Mouse (Mus musculus): ENCODE measurements around the gene Trim71.

Trim71 gene

DNA sequence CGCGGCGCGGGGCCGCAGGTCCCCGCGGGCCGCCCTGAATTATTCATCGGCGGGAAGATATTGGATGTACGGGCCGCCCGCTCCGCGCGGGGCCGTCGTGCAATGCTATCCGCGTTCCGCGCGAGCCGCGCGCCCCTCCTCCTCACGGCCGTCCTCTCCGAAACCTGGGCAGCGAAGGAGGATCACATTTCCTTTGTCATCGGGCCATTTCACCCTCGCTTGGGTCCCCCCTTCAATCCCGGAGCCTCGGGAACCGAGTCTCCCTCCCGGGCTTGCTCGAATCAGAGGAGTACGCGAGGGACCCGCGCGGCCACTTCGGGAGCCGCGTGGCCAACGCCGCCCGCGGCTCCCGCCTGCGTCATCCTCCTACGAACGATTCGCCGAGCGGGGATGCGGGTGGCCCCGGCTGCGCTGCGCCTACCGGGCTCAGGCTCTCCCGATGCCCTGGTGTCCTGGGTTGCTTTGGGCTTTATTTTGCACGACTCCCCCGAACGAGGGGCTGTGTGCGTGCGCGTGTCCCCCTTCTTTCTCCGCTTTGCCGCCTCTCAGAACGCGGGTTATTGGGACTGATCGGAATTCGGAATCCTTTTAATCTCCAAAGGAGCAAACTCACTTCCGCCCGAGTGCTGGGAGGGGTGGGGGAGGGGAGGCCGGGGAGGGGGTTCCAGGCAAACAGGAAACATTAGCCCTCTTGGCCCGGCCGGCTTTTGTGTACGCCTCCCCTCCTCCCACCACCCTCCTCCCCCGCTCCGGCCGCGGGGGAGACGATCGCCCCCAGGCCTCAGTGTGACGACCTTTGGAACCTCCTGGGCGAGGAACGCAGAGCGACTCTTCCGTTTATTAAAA lies at the start of gene Trim71:
TSS of gene Trim71 (minus strand) at position 609 of the 846 bp plus-strand sequence.
- peak; percentile 58 to 72 for DNase-seq

DNA sequence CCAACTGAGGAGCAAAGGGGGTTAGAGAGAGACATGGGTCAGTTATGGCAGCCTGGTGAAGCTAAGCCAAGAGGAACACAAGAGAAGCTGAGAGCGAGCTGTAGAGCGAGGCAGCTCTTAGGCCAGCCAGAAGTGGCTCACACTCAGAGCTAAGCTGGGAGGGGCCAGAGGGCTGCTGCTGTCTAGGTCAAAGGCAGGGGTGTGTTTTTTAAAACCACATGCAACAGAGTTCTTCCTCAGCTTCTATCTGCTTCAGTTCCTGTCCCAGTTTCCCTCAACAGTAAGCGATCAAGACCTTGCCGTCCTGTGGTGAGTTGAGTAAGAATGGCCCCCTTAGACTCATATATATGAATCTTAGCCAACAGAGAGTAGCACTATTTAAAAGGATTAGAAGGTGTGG lies 48.9 kb upstream of the Trim71 start:
- no peak for DNase-seq

DNA sequence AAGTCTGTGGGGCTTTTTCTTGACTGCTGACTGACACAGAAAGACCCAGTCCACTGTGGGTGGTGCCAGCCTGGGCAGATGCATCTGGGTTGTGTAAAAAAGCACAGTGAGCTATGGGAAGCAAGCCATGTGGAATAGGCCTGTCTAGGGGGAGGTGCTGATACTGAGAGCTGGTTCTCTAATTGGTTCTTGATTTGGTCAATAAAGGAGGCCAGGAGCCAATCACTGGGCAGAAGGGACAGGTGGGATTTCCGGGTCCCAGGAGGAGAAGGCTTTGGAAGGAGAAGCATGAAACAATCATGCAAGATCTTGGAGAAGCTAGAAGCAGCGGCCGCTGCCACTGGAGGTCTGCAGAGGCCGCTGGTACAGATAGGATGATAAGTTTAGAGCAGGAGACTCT lies 48.4 kb upstream of the Trim71 start:
- no peak for DNase-seq

DNA sequence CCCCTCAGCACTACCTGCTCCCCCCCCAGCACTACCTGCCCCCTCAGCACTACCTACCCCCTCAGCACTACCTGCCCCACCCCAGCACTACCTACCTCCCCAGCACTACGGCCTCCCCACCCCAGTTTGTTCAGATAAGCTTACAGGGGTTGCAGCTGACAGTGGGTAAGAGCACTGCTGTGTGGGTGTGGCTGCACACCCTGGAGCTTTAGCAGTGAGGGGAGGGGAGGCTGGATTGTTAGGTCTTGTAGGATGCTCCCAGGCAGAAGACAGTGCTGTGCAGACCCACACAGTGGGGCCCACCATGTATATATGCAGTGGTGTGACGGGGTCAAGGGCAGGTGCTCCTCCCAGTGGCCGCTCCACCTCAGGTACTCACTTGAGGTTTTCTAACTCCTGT lies 46.1 kb upstream of the Trim71 start:
- DNase-seq: no peak

DNA sequence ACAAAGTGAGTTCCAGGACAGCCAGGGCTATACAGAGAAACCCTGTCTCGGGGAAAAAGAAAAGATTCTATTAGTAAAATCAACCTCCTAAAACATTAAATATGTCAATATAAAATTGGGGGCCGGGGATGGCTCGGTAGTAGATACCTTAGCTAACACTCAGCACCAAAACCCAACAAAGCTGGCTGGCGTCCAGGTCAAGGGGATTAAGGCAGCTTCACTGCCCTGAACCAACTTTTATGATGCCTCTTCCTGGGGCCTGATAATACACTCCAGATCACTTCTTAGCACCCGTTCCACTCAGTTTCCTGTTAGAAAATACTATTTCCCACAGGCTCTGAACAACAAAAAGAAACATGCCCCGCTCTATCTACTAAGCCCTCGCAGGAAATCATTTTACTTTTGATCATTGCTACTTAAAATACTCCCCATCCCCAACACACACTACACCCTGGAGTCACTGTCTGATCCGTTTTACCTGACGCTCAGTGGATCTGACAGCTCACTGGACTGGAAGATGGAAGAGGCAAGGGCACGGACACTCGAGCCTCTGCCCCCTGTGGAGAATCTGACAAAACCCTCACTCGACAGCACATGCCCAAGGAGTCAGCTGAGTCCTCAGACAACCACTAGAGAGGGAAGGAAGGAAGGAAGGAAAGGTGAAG lies 39.8 kb upstream of the Trim71 start:
- no peak for DNase-seq

DNA sequence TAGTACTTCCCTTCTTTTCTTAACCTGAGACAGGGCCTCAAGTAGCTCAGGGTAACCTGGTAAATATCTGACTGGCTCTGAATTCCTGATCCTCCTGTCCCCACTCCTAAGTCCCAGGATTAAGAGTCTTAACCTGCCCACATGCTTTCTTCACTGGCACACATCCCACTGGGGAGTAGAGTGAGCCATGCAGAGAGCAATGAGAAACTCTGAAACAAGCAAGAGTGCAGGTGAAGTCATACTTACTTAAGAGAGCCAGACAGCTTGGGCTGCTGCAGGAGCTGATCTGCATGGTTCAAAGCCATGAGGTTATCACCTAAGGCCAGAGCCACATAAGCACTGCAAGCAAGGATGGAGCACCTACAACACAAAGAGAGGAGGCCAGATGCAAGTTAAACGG lies 36.9 kb upstream of the Trim71 start:
- DNase-seq: no peak

DNA sequence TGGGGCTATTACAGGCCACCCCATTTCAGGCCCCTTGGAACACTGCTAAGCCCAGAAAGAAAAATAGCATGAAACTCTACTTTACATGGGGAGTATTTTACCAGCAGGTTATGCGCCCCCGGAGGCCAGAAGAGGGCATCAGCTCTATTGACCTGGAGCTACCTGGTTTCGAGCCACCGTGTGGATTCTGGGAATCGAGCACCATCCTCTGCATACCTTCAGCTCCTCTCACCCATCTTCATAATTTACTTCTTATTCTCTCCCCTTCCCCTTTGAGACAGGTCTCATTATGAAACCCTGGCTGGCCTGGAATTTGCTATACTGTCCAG lies 20.8 kb upstream of the Trim71 start:
- DNase-seq: peak; percentile 39 to 57

DNA sequence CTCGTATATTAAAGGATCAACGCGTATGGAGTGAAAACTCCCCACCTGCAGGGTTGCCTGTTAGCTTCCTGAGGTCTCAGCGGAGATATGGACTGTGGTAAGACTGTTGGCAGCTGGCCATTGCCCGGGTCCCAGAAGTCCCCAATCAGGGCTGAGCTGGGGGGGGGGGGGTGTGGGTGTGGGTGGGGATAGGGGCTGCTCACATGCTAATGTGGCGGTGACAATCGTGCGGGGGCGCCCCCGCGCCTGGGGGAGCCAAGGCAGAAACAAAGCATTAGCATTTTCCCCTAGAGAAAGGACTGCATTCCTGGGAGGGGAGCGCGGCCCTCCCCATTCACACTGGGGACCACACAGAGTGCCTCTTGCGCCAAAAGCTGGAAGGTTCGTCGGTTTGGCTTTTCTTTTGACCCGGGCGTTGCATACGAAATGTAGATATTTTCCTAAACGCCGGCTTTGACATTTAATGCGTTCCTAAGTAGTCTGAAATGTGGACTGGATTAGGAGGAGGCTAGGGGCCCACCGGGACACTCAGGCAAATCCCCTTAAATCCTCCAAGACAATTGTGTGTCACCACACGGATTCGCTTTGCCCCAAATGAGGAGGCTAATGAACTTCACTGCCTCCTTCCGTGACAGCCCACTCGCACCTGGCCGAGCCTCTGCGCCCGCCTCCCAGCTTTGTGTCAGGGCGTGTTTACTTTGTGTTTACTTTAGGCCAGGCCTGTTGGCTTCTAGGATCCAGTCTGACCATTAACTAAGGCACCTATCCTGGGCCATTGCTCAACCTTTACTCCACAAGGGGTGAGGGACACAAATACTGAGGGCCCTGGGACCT lies 20.2 kb upstream of the Trim71 start:
- peak; percentile 56 to 68 for DNase-seq

DNA sequence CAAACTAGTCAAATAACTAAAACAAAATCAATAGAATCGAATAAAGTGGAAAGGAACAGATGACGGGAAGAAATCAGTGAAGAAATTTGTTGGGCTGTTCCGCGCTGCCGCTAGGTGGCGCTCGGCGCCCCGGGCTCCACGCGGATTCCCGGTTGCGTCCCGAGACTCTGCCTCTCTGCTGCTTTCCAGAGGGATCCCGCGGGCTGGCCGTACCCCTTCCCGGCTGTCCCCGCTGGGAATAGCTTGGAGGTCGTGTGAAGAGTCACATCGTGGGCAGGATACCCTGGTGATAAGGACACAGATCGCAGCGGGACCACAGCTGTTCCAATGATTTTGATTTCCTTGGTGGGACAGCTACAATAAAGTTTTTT lies 19.6 kb upstream of the Trim71 start:
- DNase-seq: peak; percentile 83 to 85

DNA sequence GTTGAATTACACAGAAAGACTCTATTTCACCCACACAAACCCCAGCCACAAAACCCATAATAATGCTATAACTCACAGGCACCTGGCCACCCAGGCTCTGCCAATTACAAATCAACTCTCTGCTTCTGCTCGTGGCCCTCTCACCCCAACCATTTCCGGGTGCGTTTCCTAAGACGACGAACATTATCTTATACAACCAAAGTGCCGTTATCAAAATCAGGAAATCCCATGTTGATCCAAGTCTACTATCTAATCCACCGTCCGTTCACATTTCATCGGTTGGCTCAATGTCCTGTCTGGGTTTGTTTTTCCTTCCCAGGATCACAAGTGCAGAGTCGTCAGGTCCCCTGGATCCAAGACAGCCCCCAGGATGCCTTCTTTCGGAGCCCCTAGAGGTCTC lies 14.5 kb upstream of the Trim71 start:
- DNase-seq: no peak

DNA sequence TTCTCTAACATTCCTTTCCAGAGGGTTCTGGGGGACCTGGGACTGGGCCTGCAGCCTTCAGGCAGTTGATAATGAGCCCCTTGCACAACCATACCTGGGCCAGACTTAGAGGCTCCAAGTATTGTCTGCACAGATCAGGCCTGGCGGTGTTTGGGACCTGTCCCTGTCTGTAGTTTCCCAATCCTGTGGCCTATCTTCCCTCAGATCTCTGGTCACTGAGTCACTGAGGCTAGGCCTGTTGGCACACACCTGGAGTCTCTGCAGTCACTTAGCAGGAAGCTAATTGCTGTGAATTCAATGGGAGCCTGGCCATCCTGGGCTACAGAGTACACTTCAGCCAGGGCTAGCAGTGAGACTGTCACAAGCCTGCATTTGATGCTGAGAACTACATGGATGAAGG lies 11.8 kb upstream of the Trim71 start:
- DNase-seq: no peak

DNA sequence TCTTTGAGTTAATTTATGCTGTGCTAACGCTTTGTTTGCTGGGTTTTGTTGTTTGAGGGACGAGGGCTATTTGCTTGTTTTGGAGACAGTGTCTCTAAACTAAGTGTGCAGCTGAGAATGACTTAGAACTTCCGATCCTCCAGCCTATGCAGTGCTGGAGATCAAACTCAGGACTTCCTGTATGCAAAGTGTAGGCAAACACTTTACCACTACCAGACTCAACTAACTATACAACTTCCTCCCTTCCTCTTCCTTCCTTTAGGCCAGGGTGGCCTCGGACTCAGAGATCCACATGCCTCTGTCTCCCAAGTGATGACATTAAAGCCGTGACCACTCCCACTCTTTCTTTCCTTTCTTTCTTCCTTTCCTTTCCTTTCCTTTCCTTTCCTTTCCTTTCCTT lies 9.4 kb upstream of the Trim71 start:
- DNase-seq: no peak

DNA sequence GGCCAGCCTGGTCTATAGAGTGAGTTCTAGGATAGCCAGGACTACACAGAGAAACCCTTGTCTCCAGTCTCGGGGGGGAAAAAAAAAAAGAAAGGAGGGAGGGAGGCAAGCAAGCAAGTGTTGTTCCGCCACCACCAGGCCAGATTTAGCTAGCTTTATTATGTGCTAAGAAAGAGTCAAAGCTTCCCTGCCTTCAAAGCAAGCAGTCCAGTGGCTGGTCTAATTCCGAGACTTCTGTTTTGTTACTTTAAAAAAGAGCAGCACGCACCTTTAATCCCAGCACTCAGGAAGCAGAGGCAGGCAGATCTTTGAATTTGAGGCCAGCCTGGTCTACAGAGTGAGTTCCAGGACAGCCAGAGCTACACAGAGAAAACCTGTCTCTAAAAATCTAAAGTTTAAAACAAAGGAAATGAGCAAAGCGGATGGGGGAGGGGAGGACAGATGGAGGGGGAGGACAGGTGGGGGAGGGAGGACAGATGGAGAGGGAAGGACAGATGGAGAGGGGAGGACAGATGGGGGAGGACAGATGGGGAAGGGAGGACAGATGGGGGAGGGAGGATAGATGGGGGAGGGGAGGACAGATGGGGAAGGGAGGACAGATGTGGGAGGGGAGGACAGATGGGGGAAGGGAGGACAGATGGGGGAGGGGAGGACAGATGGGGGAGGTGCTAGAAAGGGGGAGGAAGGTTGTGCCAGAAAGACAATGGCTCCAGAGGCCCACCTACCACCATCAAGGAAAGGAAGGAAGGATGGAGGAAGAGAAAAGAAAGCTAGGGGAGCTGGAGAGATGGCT lies 4.7 kb upstream of the Trim71 start:
- no peak for DNase-seq

DNA sequence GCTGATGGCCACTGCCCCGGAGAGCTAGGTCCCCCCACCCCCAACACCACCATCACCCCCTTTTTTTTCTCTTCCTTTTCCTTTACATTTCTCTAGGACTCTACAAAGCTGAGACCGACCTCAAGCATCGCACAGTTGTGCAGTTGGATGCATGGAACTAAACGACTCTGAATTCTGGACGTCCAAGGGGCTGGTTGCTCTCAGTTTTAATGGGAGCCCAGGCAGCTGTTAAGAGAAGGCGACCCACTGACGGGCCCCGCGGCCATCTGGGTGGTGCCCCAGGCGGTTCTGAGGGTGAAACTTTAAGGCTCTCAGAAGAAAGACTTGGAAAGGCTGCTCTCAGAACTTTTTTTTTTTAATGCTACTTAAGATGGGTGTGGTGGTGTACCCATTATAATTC lies 498 bp upstream of the Trim71 start:
- DNase-seq: peak in 1 of 2 experiments; percentile 35

DNA sequence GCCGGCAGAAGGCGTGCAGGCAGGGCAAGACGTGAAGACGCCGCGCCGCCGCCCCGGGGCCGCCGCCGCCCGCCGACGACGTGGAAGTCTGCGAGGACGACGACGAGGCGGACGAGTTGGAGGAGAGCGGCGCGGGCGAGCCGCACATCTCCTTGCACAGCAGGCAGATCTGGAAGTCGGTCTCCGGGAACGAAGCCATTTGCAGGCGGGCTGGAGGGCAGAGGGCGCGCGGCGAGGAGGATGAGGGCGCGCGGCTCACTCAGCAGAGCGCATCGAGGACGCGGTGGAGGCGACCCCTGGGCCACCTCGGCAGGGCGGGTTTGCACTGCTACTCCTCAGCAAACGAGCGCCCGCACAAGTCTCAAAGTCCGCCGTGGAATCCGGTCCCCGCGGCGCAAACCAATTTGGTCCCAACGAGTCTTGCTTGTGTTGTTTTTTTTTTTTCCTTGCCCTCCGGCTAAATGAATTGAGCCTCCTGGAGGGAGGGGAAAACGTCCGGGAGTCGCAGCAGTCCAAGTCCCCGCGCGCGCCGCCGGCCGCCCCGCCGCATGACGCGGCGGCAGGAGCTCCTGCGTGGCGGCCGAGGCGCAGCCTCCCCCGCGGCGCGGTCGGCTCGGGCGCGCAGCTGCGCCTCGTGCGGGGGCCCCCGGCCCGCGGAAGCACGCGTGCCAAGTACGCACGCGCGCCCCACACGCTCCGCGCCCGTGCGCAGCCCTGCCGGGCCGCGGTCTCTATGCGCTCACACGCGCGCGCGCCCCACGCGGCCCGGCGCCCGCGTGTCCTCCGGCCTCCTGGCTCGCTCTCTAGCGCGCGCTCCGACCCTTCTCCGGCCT lies 1.0 kb downstream of the Trim71 start:
- DNase-seq: peak; percentile 53 to 59

DNA sequence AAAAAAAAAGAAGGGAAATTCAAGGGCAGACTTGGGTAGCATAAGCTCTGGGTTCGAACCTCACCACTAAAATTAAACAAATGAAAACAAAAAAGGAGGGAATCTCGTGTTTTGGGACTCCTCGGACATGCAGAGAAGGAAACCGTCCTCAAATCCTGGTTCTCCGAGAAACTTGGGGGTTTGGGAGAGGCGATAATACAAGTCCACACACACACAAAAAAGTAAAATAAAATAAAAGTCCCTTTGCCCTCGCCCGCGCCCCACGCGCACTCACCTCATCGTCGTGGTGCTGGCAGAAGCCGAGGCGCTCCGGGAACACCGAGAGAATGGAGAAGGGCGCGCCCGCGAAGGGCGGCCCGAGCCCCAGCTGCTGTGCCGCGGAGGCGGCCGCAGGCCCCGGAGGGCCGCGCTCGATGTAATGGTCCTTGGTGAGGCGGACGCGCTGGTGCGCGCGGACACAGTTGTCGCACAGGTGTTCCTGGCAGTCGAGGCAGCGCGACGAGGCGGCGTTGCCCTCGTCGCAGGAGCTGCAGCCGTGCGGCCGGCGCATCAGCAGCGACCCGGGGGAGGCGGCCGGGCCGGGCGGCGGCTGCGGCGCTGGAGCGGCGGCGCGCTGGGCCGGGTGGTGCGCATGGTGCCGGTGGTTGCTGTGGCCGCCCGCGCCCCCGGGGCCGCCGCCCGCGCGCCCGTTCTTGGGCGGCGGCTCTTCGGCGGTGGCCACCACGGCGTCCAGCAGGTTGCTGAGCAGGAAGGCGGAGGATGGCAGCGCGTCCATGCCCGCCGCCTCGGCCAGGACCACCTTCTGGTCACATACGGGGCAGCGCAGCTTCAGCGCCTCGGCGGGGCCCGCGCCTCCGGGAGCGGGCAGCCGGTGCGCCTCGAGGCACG lies 1.9 kb downstream of the Trim71 start:
- peak in 1 of 2 experiments; percentile 49 for DNase-seq

DNA sequence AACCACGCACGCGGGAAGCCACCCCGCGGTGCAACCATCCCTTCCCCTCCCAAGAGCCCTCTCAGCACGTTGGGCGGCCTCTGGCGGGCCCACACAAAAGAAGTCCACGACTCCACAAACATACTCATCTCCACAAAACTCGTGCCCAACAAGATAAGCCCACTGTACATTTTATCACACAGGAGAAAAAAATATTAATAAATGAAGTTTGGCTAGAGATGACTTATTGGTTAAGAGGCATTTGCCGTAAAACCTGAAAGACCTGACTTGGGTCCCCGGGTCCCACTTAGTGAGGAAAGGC lies 2.5 kb downstream of the Trim71 start:
- DNase-seq: no peak

DNA sequence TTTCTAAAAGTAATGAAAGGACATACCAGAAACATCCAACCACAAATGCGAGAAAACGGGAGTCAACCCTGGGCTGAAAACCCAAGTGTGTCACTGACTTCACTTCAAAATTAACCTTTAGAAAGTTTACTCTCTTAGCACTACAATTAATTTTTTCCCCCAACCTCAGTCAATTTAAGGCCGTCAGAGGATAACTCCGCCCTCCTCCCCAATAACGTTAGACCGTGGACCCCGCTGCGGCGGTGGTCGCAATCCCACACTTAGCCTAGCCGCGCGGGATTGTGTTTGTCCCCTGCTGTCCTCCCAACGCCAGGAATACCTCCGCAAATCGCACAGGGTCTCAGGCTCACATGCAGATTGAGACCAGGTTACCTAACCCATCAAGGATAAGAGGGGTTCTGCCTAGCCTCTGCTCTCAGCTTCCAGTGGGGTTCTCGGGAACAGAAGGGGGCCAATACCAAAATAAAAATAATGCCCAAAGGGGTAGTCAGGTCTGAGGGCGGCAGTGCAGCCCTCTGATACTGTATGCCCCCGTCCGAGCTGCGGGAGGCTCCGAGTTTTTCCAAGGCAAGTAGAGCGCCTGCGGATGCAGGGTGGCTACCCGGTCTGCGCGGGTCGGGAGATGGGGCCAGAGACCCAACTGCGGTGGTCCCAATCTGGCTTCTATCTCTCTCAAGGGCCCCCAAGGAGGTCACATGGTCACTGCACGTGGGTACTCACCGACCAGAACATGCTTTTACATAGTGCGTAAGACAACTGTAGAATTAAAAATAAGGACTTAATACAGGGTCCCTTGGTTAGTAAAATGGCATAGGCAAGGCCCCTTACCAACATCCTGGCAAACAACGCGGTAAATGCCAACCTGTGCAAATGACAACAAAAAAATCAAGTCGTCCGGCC lies 3.1 kb downstream of the Trim71 start:
- no peak for DNase-seq

DNA sequence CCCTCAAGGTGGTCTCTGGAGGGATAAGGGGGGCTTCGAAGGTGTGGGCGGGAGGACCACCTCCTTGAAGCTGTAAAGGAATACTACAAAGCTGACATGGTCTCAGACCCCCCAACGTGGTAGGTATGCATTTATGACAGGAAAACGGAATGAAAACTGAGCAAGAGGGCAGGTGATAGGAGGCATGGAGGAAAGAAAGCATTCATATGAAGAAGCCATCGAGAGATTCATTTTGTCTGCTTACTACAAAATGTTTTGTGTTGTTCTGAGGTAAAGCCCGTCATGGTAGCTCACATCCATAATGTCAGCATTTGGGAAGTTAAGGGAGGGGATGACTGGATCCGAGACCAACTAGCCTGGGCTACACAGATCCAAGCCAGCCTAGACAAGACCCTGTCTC lies 4.0 kb downstream of the Trim71 start:
- no peak for DNase-seq

DNA sequence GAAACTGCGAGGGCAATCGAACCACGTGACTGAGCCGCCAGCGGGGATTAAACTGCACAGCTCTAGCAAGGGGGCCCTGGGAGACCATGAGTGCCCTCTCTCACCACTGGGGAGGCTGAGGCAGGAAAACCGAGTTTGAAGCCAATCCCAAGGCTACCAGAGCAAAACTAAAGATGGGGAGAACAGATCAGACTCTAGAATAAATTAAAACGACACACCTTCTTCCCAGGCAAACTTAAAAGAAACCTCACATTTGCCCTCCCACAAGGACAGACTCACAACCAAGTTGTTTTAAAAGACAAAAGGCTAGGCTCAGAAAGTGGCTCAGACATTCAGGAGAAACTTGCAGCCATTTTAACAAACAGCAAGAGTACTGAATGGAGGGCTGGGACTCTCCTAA lies 7.1 kb downstream of the Trim71 start:
- no peak for DNase-seq
